Mouse (Mus musculus): ENCODE results near the gene Rusc1. TPM values are rescaled to one million over a fixed set of nuclear protein-coding genes. Genes with fewer than 3 reads are reported as not detected.

The Rusc1 gene
- total RNA-seq (2021) = 1 to 10 TPM; 9.7 to 9.9 TPM
- long read RNA-seq, experiment 1, partial matches to known transcripts = 9 of 17 reads
- long read RNA-seq, experiment 1, other reads (novel, unspliced or antisense) = 1 of 17 reads
- long read RNA-seq, experiment 2, partial matches to known transcripts = 4 of 9 reads
- long read RNA-seq, experiment 2, other reads (novel, unspliced or antisense) = 1 of 9 reads

DNA sequence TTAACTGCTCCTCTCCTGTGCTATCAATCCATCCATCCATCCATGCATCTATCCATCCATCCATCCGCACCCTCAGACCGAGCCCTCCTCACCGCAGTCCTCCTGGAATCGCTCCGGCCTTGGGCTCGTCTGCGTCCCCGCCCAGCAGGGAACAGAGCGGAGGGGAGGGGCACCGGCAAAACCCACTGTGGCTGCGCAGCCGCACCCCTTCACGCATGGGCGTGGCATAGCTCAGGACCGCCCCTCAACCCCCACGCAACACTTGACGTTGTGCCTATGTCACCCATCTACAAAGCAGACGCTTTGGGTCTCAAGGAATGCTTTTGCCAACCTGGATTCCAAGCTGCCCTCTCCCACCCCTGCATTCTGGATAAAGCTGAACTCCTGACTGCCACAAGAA lies at the start of gene Rusc1:
Gene Rusc1 (minus strand): TSS at position 137 of the 400 bp plus-strand sequence.
- peak; percentile 83 for DNase-seq

DNA sequence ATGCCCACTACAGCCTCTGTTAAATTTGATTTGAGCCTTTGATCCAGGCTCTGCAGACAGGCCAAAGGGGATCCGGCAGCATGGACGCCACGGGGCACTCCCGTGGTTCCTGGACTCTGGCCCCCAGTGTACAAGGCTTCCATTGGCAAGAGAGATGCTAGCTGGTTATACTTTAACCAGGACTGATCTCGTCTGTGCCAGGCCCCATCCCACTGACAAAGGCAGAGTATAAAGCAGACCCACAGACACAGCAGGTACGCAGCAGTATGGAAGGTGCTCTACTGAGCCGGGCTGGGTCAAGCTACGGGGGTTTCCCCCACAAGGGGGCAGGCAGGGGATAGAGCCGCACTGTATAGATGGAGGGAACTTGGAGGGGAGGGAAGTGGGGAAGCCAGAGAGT lies 43.3 kb upstream of the Rusc1 start:
- no peak for DNase-seq

DNA sequence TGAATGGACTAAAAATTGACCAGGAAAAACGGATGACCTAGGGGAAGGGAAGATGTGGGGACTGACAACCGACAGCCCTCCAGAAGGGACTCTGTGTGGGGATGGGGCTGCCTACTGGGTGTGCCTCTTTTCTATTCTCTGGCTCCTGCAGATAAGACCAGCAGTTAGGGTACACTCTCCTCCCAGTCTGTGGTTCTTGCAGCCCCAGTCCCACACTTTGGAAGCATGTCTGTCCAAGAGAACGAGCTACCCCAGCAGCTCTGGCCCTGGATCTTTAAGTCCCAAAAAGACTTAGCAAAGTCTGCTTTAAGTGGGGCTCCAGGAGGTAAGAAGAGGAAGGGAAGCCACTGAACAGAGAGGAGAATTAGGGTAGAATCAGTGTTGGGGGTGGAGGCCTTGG lies 42.8 kb upstream of the Rusc1 start, which contains the start of gene Pklr:
Gene Pklr (plus strand): TSS at position 185 of the 400 bp plus-strand sequence.
- DNase-seq = no peak

DNA sequence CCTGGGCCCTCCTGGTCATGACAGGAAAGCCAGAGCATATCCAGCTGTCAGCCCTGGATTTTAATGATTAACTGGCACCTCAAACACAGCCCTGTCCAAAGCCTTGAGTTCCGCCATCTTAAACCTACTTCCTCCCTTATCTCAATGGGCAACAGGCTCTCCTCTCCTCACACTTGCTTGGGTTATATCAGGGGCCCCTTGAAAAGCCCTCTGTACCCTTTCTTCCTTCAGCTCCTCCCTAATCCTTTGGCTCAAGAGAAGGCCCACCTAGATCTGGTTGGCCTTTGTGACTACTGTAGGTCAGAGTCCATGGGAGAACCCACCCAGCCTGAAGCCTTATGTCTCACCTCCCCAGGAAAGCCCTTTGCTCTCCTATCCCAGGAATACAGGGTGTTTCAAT lies 40.6 kb upstream of the Rusc1 start:
- no peak for DNase-seq

DNA sequence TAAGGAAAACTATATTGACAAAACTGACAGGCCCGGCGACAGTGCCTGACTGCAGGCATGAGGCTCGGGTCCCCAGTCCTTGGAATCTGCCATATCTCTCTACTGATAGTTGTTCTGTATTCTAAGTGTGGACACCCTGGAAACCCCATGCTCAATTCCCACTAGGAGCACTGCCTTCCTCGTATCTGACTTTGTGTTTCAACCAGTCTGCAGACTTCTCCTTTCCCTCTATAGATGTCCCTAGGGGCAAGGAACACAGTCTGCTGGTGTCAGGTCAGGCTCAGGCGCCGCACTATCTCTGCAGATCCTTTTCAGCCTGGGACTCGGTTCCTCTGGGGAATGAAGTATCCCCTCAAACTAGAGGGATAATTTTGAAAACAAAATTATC lies 39.9 kb upstream of the Rusc1 start:
- DNase-seq = no peak

DNA sequence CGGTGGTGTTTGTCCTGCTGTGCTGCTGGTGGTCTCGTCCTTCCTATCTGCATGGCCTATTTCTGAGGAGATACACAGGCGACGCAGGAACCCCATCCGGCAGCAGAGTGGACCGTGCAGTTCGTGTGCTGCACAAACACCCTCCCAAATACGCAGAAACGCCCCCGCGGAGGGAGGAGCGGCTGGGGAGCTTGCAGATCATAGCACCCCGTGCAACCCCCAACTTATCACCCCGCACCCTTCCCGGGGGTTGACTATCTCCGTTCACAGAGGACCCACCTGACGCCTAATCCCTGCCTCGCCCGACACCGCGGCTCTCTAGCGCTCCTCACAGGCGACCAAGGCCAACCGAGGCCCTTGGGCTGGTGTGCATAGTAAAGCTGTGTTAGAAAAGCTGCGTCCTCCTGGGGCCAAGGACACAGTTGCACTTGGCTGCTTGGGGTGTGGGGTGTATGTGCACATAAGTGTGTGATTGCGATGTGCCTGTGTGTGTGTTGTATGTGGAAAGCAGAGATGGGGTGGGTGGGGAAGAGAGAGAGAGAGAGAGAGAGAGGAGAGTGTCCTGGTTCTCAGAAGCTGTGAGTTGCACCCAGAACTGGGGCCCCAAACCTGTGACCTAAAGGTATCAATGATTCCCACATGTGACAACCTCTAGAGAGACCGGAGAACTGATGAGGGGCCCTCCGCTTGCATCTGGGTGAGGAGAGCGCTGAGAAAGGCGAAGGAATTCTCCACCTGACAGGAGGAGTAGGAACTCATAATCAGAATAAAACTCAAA lies 39.4 kb upstream of the Rusc1 start:
- DNase-seq = peak; percentile 26

DNA sequence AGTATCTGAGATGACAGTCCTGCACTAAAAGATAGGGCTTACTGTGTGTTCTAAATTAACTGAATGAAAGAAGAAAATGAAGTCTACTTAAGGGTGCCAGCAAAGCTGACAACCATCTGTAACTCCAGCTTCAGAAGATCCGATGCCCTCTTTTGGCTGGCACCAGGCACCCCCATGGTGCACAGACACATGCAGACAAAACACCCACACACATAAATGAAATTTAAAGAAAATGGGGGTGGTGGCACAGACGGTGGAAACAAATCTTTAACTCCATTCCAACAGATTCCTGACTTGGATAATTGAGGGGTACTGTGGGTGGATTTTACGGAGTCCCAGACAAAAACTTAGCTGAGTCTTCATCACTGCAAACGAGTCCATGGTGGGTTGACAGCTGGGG lies 38.7 kb upstream of the Rusc1 start:
- DNase-seq = no peak

DNA sequence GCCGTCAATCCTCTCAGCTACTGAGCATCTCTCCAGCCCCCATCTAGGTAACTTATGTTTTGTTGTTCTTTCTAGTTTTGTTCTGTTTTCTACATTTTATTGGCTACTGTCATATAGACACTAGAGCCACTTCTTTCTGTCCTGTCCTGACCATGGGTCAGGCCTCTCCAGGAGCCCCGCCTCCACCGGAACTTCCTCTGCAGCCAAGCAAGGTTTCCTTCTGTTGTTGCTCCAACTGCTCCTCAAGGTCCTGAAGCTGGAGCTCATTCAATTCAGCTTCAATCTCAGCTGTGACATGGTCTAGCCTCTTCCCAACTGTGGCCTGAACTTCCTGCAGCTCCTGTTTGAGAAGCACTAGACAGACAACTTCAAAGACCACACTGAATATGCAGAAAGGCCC lies 36.8 kb upstream of the Rusc1 start:
- no peak for DNase-seq

DNA sequence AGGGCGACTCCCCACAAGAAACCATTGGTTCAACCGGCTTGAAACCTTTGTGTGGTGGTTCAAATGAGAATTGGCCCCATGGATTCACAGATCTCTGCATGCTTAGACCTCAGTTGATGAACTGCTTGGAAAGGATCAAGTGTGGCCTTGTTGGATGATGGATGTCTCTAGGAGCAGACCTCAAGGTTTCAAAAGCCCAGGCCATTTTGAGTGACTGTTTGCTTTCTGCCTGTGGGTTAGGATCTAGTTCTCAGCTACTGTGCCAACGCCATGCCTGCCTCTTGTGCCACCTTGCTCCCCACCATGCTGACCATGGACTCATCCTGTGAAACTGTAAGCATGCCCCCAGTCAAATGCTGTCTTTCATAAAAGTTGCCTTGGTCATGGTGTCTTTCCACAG lies 32.9 kb upstream of the Rusc1 start:
- no peak for DNase-seq

DNA sequence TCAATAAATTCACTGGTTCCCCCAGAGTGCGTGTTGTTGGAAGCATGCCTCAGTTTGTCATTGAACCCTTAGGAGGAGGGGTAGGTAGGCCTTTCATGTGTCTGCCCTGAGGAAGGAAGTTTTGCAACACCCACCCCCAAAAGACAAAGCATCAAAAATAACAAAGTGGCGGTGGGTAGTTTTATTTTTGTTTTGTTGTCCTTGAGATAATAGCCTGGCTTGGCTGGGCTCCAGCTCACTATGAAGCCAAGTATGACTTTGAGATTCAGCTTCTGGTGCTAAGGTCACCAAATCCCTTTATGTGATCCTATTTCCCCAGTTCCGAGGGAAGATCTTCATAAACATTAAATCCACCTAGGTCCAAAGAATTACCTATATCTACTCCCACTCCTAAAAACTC lies 31.1 kb upstream of the Rusc1 start:
- no peak for DNase-seq

DNA sequence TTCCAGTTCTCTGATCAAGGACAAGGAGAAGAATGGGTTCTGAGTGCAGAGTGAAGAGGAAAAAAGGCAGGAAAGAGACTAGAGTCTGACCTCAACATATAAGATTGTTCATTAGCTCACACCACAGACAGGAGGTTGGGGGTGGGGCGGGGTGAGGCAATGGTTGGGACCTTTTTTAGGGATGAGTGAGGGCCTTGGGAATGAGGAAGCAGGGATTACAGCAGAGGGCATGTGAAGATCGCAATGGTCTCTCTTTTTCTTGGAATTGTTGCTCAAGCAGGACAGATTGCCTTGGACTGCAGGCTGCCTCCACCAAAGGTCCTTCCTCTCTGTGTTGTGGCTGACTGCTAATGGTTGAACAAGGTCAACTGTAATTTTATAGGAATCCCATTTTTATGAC lies 30.2 kb upstream of the Rusc1 start:
- DNase-seq = peak; percentile 26

DNA sequence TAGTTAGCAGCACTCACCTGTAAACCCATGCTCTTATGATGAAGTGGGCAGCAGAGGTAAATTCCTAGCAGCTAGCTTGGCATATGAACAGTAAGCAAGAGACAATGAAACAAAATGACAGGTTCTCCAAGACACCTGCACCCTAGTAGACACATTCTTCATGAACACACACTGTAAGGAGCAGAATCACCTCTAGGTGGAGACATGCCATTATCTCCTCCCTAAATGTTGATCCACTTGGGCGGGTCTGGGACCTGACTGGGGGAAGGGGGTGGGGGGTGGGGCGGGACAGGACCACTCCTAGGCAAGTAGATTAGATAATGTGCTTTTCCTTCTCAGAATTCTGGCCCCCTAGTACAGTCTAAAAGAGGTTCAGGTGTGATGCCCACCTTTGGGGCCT lies 22.4 kb upstream of the Rusc1 start:
- no peak for DNase-seq

DNA sequence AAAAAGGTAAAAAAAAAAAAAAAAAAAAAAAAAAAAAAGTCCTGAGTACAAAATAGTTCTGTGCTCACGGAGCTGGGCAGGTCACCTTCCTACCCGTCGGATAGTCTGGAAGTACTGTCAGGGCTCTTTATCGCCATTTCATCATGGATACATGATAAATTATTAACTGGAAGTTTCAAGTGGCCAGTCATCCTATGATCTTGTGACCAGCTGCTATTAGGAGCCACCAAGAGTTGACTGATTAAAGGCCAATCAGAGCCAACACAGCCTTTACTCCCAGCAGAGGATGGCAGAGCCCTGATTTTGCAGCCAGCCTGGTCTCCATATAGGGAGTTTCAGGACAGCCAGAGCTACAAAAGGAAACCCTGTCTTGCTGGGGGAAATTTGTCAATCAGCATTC lies 19.9 kb upstream of the Rusc1 start:
- no peak for DNase-seq

DNA sequence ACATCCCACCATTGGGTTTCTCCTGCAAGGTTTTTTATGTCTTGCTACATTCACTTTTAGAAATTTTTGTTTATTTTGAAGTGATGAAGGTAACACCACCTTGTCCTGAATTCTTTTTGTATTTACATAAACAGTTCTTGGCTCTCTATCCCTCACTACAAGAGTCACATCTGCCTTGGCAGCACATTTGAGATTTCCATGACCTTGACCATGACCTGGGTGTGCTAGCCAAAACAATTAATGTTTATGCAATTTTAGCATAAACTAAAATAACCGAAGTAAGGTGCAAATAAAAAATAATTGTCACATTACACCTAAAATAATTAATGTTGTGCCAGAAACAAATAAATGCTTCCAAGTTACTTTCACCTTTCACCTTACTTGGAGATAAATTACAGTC lies 15.0 kb upstream of the Rusc1 start:
- no peak for DNase-seq

DNA sequence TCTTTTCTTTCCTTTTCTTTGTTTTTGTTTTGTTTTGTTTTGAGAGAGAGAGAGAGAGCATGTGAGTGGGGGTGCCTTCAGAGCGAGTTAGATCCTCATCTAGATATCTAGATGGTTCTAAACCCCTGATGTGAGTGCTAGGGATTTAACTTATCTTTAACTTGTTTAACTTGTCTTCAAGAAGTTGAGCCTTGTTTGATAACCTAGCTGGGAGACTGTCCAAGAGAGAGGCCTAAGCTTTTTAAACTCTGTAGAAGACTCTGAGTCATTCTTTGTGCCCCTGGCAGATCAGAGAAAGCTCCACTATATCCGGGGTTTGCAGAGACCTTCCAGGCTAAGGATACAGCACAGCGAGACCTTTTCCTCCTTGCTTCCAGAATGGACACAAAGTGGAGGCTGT lies 14.4 kb upstream of the Rusc1 start:
- no peak for DNase-seq

DNA sequence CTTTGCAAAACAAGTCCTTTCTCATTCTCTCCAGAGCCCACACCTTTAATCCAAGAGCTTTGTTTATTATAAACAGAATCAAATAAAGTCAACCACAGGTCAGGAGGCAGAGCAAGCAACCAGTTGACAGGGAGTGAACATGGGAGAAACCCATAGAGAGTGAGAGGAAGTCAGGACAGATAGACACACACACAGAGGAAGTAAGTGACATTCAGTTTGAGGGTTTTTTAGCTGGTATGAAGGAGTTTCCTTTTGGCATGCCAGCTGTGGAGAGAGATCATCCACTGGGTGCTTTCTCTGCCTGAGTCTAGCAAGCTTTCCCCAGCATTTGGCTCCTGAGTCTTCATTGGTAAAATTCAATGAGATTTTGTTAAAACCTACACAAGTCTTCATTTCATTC lies 13.8 kb upstream of the Rusc1 start:
- DNase-seq = no peak

DNA sequence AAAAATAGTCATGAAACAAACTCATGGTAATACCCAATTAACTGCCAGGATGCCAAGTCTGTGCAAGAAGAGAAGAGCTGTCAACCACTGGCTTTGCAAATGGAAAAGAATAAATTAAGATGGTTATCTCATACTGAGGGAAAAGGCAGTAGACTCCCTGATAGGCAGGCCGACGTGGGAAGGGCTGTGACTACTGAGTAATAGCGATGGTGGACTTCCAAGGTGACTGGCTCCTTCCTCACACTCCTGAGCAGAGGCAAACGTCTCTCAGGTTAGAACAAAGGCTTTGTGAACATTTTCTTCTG lies 10.1 kb upstream of the Rusc1 start:
- no peak for DNase-seq

DNA sequence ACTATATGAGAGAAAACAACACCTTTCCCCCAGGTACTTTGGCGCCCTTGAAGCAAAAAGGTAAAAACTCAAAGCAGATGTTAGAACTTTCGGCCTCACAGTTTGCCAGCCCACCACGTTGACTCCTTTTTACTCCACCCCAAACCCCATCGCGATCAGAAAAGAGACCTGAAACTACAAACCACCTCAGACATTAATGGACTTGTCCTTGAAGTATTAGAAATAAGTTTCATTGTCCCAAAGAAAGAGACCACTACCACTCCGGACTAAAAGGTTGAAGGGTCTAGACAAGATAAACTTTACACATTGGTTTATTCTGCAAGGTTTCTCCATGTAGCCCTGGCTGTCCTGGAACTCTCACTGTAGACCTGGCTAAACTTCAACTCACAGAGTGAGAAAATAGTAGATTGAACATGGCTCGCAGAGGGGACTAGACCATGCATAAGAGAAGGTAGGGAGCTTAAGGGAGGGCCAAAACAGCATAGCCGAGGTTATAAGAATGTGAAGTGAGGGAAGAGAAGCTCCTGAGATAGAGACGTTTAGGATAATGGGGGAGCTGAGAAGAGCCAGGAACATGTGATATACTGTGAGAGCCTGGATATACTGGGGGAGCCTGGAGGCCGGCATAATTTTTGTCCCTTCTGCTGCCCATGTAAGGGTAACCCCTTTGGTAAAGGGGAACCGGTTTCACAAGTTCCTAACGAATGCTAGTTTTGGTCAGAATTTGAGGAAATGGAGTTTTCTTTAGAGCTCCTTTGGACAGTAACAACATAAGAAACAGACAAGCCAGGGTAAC lies 9.6 kb upstream of the Rusc1 start:
- no peak for DNase-seq

DNA sequence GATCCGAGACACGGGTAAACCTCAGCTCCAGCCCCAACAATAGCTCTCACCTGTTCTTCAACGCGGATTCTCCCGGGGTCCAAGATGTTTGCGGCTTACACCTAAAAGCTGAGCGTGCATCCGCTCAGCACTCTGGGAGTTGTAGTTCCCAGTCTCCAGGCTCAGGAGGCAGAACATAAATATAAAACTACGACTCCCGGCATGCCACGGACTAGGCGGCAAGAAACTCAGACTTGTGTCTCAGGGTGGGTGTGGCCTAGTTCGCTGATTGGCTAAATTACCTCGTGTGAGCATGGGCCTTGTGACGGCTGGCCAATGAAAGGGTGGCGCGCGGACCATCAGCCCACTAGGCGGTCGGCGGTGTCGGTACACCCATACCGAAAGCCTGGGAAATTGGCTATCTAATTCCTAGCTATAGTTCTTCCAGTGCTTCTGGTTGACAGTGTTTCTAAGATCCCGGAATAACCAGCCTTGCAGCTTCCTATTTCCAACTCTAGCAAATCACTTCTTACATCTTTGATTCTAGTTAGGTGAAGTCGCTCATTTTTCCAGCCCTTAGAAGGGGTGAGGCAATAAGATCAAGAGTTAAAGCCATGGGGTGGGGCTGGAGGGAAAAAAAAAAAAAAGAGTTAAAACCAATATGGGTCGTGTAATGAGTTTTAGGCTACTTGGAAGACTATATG lies 8.8 kb upstream of the Rusc1 start, which contains the start of gene Fdps:
Gene Fdps (minus strand): TSS at position 148 of the 683 bp plus-strand sequence.
- peak; percentile 84 for DNase-seq

DNA sequence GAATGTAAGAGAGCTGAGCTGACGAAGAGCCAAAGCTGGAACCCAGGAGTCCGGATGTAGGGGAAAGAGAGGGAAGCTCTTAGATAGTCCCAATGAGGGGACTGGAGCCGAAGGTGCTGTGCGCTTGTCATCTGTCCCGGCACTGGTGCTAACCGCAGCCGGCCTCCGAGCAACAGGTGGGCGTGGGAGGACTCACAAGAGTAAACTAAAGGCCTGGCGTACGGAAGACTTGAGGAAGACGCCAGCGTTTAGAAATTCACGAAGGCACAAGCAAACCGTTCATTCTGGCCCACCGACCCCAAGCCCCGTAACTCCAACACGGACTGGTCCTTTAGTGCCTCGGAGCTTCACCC lies 8.3 kb upstream of the Rusc1 start:
- DNase-seq = no peak

DNA sequence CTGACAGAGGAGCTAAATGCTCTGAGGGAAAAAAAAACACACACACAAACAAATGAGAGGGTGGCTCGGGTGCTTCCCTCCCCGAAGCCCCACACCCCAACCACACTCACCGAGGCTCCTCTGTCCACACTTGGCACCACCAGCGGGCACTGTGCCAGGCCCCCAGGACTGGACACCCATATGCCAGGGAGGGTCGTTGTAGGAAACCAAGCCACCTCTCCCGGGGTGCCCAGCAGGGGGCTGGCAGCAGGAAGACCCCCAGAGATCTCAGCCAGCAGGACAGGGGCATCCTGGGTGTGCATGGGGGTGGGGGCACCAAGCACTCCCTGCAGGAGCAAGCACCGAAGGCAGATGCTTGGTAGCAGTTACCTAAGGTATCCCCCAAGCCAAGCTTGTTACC lies 7.7 kb upstream of the Rusc1 start, which contains the start of gene Gm43738:
Gene Gm43738 (minus strand): TSS at position 289 of the 400 bp plus-strand sequence.
- no peak for DNase-seq

DNA sequence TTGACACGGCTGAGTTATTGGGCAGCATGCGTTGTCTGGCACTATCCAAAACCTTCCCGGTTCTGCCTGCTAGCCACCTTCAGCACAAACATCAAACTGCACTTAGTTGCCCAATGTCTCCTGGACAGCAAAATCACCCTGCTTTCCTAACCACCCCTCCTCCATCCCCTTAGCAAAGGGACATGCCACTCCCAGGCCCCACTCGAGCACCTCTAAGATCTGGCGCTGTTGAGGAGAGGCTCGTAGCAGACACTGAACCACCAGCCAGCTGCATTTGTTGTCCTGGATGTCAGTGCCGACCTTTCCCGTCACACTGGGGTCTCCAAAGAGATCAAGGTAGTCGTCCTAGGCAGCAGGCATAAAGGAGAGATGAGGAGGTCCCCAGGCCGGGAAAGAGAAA lies 910 bp upstream of the Rusc1 start:
- DNase-seq = no peak

DNA sequence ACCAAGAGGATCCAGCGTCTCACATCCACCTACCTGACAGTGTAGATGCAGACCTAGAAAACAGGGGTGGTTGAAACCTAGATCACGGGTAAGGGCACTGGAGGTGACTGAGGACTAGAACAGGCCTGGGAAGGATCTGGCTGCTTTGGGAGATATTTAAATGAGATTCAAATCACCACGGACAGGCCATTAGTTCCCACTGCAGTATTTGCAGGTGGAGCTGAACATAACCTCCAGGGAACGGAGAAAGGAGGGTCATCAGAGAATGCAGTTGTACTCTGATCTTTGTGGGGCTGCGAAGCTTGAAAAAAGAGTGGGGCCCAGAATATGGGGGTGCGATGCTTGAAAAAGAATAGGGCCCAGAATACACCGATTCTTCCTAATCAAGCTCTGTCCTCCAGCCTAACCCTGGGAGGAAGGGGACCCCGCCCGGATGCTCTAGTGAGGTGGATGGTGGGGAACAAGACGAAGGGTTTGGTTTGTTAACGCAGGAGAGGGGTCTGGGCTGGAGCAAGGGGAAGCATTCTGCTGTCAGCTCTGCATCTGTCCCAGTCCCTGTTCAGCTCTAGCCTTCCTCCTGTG lies 511 bp downstream of the Rusc1 start:
- DNase-seq = no peak

Data from gastrocnemius, postnatal 10 days (tissue).